Mouse (Mus musculus): ENCODE data around the gene Il17re. TPM values are rescaled to one million over a fixed set of nuclear protein-coding genes. Genes with fewer than 3 reads are reported as not detected.
A peak's percentile ranks its signal among the peaks of the same experiment; 100 is the strongest.

The Il17re gene
- polyA plus RNA-seq, 1 experiment from 2014 or later: not detected

GRCm38 (mm10) chr6:113451839-113452238, 6.4 kb upstream of the Il17re start:
- H3K4me1 ChIP-seq (ENCODE audit: control insufficient read depth, insufficient read depth, low read length): no peaks in the 10 kb centered on the region
- DNase-seq (no peak), ATAC-seq (ENCODE audit: low FRiP score, low TSS enrichment) (no peak)
- no peaks in the 10 kb centered on the region for H3K27me3 ChIP-seq (ENCODE audit: control insufficient read depth, insufficient read depth, low read length)
- no peak overlapping the region for H3K27ac ChIP-seq (replicated peaks; ENCODE audit: low read depth, low read length)
- no peak overlapping the region for H3K4me3 ChIP-seq (replicated peaks; ENCODE audit: low read depth, low read length)
- peaks cover 22% of the 10 kb centered on the region for H3K36me3 ChIP-seq (ENCODE audit: control insufficient read depth, insufficient read depth, low read length)
- H3K4me2 ChIP-seq (ENCODE audit: low read length): no peak overlapping the region
- no peak overlapping the region for H3K9ac ChIP-seq (replicated peaks; ENCODE audit: low read length)
- no peaks in the 10 kb centered on the region for H3K9me3 ChIP-seq (ENCODE audit: control insufficient read depth, low read length)
- WGBS: 87% methylated on average over 2 of the region's 2 CpGs

DNA sequence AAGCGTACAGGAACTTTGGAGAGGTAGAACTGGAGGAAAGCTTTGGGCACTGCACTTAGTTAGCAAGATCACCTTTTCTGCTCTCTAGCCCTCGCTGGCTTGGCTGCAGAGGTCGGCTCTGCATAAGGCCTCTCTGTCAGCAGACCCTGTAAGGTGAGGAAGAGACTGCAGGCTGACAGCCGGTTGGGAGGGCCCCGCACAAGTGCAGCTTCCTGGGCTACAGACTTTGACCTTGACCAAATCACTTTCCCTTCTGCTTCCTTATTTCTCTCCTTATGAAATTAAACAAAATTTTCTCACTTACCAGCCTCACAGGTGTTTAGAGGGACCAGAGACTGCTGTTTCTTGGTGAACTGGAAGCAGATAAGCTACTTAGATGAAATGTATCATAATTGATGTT, 3.3 kb upstream of the Il17re start:
- Histone ChIP-seq H3K4me3 (replicated peaks; ENCODE audit: low read depth, low read length) (no peak overlapping the region), H3K27me3 (ENCODE audit: control insufficient read depth, insufficient read depth, low read length) (no peaks in the 10 kb centered on the region), H3K36me3 (ENCODE audit: control insufficient read depth, insufficient read depth, low read length) (no peaks in the 10 kb centered on the region), H3K9ac (replicated peaks; ENCODE audit: low read length) (no peak overlapping the region), H3K4me2 (ENCODE audit: low read length) (no peak overlapping the region), H3K27ac (replicated peaks; ENCODE audit: low read depth, low read length) (no peak overlapping the region), H3K4me1 (ENCODE audit: control insufficient read depth, insufficient read depth, low read length) (no peaks in the 10 kb centered on the region), H3K9me3 (ENCODE audit: control insufficient read depth, low read length) (no peaks in the 10 kb centered on the region)
- no peak for DNase-seq
- no peak for ATAC-seq (ENCODE audit: low FRiP score, low TSS enrichment)
- 68% methylated on average over 5 of the region's 5 CpGs for WGBS

DNA sequence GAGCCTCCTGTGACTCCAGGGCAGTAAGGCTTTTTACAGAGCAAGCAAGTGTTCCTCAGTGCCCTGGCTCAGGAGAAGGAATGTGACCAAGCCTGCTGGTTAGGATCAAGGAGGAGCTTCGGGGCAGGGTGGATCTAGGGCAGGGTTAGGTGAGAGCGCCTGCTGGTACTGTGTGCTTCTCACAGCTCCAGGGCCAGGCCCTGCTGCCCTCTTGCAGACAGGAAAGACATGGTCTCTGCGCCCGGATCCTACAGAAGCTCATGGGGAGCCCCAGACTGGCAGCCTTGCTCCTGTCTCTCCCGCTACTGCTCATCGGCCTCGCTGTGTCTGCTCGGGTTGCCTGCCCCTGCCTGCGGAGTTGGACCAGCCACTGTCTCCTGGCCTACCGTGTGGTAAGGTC, 351 bp downstream of the Il17re start:
- Histone ChIP-seq H3K4me2 (ENCODE audit: low read length) (no peak overlapping the region), H3K27me3 (ENCODE audit: control insufficient read depth, insufficient read depth, low read length) (no peaks in the 10 kb centered on the region), H3K9ac (replicated peaks; ENCODE audit: low read length) (no peak overlapping the region), H3K9me3 (ENCODE audit: control insufficient read depth, low read length) (no peaks in the 10 kb centered on the region), H3K4me3 (replicated peaks; ENCODE audit: low read depth, low read length) (no peak overlapping the region), H3K27ac (replicated peaks; ENCODE audit: low read depth, low read length) (no peak overlapping the region), H3K4me1 (ENCODE audit: control insufficient read depth, insufficient read depth, low read length) (no peaks in the 10 kb centered on the region), H3K36me3 (ENCODE audit: control insufficient read depth, insufficient read depth, low read length) (no peaks in the 10 kb centered on the region)
- DNase-seq (no peak), ATAC-seq (ENCODE audit: low FRiP score, low TSS enrichment) (no peak)
- WGBS: 69% methylated on average over 10 of the region's 10 CpGs

GRCm38 (mm10) chr6:113464040-113464439, 5.8 kb downstream of the Il17re start:
- no peaks in the 10 kb centered on the region for H3K9me3 ChIP-seq (ENCODE audit: control insufficient read depth, low read length)
- no peak overlapping the region for H3K9ac ChIP-seq (replicated peaks; ENCODE audit: low read length)
- no peaks in the 10 kb centered on the region for H3K27me3 ChIP-seq (ENCODE audit: control insufficient read depth, insufficient read depth, low read length)
- H3K4me3 ChIP-seq (replicated peaks; ENCODE audit: low read depth, low read length): no peak overlapping the region
- H3K27ac ChIP-seq (replicated peaks; ENCODE audit: low read depth, low read length): no peak overlapping the region
- 71% methylated on average over 7 of the region's 7 CpGs for WGBS
- H3K4me1 ChIP-seq (ENCODE audit: control insufficient read depth, insufficient read depth, low read length): no peaks in the 10 kb centered on the region
- no peak for DNase-seq
- H3K4me2 ChIP-seq (ENCODE audit: low read length): no peak overlapping the region
- no peaks in the 10 kb centered on the region for H3K36me3 ChIP-seq (ENCODE audit: control insufficient read depth, insufficient read depth, low read length)
- ATAC-seq (ENCODE audit: low FRiP score, low TSS enrichment): no peak

DNA sequence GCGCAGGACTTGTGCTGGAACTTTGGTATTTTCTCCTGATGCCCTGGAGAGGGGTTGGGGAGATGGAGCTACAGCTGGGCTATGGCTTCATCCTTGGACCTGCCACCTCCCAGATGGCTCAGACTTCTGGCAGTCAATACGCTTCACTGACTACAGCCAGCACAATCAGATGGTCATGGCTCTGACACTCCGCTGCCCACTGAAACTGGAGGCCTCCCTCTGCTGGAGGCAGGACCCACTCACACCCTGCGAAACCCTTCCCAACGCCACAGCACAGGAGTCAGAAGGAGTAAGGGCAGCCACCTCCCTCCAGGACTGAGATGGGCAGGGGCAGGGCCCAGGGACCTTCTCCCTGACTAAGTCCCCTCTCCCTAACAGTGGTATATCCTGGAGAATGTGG, 7.3 kb downstream of the Il17re start:
- 55% methylated on average over 5 of the region's 5 CpGs for WGBS
- ATAC-seq (ENCODE audit: low FRiP score, low TSS enrichment): no peak
- Histone ChIP-seq H3K27me3 (ENCODE audit: control insufficient read depth, insufficient read depth, low read length) (peaks cover 14% of the 10 kb centered on the region), H3K9me3 (ENCODE audit: control insufficient read depth, low read length) (no peaks in the 10 kb centered on the region), H3K4me3 (replicated peaks; ENCODE audit: low read depth, low read length) (no peak overlapping the region), H3K9ac (replicated peaks; ENCODE audit: low read length) (no peak overlapping the region), H3K4me1 (ENCODE audit: control insufficient read depth, insufficient read depth, low read length) (peaks cover 7% of the 10 kb centered on the region), H3K4me2 (ENCODE audit: low read length) (no peak overlapping the region), H3K27ac (replicated peaks; ENCODE audit: low read depth, low read length) (no peak overlapping the region), H3K36me3 (ENCODE audit: control insufficient read depth, insufficient read depth, low read length) (no peaks in the 10 kb centered on the region)
- DNase-seq: no peak

DNA sequence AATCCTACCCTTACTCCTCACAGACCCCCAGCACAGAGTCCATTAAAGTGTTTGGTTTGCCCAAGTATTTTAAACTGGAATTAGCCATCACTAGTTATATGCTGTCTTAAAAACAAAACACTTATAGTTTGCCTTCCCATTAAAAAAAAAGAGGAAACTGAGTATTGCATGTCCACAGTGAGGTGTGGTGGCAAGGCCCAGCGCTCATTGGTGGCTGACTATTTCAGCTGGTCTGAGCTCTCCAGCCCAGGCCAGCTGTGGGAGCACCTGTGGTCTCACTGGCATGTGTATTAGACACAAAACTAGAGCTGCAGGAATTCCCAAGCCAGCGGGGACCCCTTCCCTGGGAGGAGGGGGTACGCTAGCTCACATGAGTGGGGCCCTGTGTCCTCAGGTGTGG, 10.2 kb downstream of the Il17re start:
- no peaks in the 10 kb centered on the region for H3K9me3 ChIP-seq (ENCODE audit: control insufficient read depth, low read length)
- ATAC-seq (ENCODE audit: low FRiP score, low TSS enrichment) (no peak), DNase-seq (no peak)
- no peaks in the 10 kb centered on the region for H3K36me3 ChIP-seq (ENCODE audit: control insufficient read depth, insufficient read depth, low read length)
- H3K27me3 ChIP-seq (ENCODE audit: control insufficient read depth, insufficient read depth, low read length): peaks cover 20% of the 10 kb centered on the region
- 76% methylated on average over 3 of the region's 3 CpGs for WGBS
- H3K27ac ChIP-seq (replicated peaks; ENCODE audit: low read depth, low read length): no peak overlapping the region
- H3K4me3 ChIP-seq (replicated peaks; ENCODE audit: low read depth, low read length): no peak overlapping the region
- H3K4me1 ChIP-seq (ENCODE audit: control insufficient read depth, insufficient read depth, low read length): peaks cover 7% of the 10 kb centered on the region
- no peak overlapping the region for H3K9ac ChIP-seq (replicated peaks; ENCODE audit: low read length)
- H3K4me2 ChIP-seq (ENCODE audit: low read length): no peak overlapping the region

DNA sequence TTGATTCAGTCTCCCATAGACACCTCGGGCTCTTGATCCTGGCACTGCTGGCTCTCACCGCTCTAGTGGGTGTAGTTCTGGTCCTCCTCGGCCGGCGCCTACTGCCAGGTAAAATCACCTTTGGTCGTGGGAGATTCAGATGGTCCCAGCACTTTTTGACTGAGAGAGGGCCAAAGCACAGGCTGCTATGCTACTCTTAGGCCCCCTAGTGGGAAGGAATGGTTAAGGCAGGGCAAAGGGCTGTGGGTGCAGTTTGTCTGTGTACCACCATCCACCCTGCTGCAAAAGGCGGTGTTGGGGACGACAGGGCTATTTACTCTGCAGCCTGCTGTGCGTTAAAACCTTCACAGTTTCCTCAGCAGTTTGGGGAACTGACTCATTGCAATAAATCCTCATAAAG, 10.7 kb downstream of the Il17re start:
- Histone ChIP-seq H3K27me3 (ENCODE audit: control insufficient read depth, insufficient read depth, low read length) (peaks cover 20% of the 10 kb centered on the region), H3K27ac (replicated peaks; ENCODE audit: low read depth, low read length) (no peak overlapping the region), H3K9ac (replicated peaks; ENCODE audit: low read length) (0 out of 2 replicates have a peak overlapping the region, but pooled peaks have one; percentile 23), H3K4me1 (ENCODE audit: control insufficient read depth, insufficient read depth, low read length) (peaks cover 7% of the 10 kb centered on the region), H3K4me3 (replicated peaks; ENCODE audit: low read depth, low read length) (peak overlapping the region; percentile 32), H3K4me2 (ENCODE audit: low read length) (peak overlapping the region; percentile 59), H3K9me3 (ENCODE audit: control insufficient read depth, low read length) (no peaks in the 10 kb centered on the region), H3K36me3 (ENCODE audit: control insufficient read depth, insufficient read depth, low read length) (no peaks in the 10 kb centered on the region)
- WGBS: 10% methylated on average over 9 of the region's 9 CpGs
- DNase-seq (peak; percentile 83), ATAC-seq (ENCODE audit: low FRiP score, low TSS enrichment) (peak; percentile 69; the same call in 1 of the 2 replicates)

DNA sequence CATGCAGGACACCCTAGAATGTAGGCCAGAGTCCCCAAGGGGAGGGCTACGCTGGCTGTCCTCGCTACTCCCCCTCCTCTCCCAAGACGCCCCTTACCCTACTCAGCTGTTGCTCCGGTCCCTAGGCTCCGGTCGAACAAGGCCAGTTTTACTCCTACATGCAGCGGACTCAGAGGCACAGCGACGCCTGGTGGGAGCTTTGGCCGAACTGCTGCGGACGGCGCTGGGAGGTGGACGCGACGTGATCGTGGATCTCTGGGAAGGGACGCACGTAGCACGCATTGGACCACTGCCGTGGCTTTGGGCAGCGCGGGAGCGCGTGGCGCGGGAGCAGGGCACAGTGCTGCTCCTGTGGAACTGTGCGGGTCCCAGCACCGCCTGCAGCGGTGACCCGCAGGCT, 11.1 kb downstream of the Il17re start:
- peaks cover 7% of the 10 kb centered on the region for H3K4me1 ChIP-seq (ENCODE audit: control insufficient read depth, insufficient read depth, low read length)
- H3K9ac ChIP-seq (replicated peaks; ENCODE audit: low read length): peak overlapping the region; percentile 23; the same call in 1 of the 2 replicates
- H3K36me3 ChIP-seq (ENCODE audit: control insufficient read depth, insufficient read depth, low read length): no peaks in the 10 kb centered on the region
- H3K4me2 ChIP-seq (ENCODE audit: low read length): peak overlapping the region; percentile 59
- no peak overlapping the region for H3K27ac ChIP-seq (replicated peaks; ENCODE audit: low read depth, low read length)
- H3K27me3 ChIP-seq (ENCODE audit: control insufficient read depth, insufficient read depth, low read length): peaks cover 20% of the 10 kb centered on the region
- H3K4me3 ChIP-seq (replicated peaks; ENCODE audit: low read depth, low read length): peak overlapping the region; percentile 32
- WGBS: under 1% methylated on average over 31 of the region's 31 CpGs
- DNase-seq (peak; percentile 83), ATAC-seq (ENCODE audit: low FRiP score, low TSS enrichment) (peak; percentile 59)
- H3K9me3 ChIP-seq (ENCODE audit: control insufficient read depth, low read length): no peaks in the 10 kb centered on the region

DNA sequence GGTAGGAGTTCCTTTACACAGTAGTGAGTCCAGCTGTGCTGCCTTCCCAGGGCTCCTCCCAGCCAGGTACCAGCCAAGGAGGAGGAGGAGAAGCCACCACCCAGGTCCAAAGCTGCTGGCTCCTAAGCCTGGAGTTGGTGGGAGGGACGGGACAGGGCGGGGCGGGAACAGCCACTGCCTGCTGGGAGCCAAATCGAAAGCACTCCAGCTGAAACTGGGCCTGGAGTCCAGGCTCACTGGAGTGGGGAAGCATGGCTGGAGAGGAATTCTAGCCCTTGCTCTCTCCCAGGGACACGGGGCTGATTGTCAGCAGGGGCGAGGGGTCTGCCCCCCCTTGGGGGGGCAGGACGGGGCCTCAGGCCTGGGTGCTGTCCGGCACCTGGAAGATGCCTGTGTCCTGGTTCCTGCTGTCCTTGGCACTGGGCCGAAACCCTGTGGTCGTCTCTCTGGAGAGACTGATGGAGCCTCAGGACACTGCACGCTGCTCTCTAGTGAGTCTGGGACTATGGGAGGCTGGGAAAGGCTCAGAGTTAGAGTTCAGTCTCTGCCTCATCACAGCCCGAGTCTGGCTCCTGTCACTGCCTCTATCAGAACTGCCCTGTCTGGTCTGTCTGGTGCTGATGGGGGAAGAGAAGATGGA, 13.1 kb downstream of the Il17re start, which contains the start of gene Il17rc:
Gene Il17rc (plus strand): TSS at position 131 of the 640 bp plus-strand sequence.
- H3K4me3 ChIP-seq (replicated peaks; ENCODE audit: low read depth, low read length): no peak within 1 kb of the TSS
- H3K27me3 ChIP-seq (ENCODE audit: control insufficient read depth, insufficient read depth, low read length): peaks cover 20% of the 10 kb centered on the region
- no peak within 1 kb of the TSS; the same call in 1 of the 2 replicates for H3K4me2 ChIP-seq (ENCODE audit: low read length)
- H3K9me3 ChIP-seq (ENCODE audit: control insufficient read depth, low read length): no peaks in the 10 kb centered on the region
- DNase-seq: no peak
- no peak within 1 kb of the TSS for H3K9ac ChIP-seq (replicated peaks; ENCODE audit: low read length)
- H3K36me3 ChIP-seq (ENCODE audit: control insufficient read depth, insufficient read depth, low read length): no peaks in the 10 kb centered on the region
- ATAC-seq (ENCODE audit: low FRiP score, low TSS enrichment): no peak
- peaks cover 7% of the 10 kb centered on the region for H3K4me1 ChIP-seq (ENCODE audit: control insufficient read depth, insufficient read depth, low read length)
- WGBS: 17% methylated on average over 12 of the region's 12 CpGs
- H3K27ac ChIP-seq (replicated peaks; ENCODE audit: low read depth, low read length): no peak within 1 kb of the TSS
